Mouse (Mus musculus): ENCODE measurements around the gene 1300017J02Rik. TPM values are rescaled to one million over a fixed set of nuclear protein-coding genes. Genes with fewer than 3 reads are reported as not detected.

The 1300017J02Rik gene
- polyA plus RNA-seq, 2 experiments: 0.28 to 0.79 TPM

DNA sequence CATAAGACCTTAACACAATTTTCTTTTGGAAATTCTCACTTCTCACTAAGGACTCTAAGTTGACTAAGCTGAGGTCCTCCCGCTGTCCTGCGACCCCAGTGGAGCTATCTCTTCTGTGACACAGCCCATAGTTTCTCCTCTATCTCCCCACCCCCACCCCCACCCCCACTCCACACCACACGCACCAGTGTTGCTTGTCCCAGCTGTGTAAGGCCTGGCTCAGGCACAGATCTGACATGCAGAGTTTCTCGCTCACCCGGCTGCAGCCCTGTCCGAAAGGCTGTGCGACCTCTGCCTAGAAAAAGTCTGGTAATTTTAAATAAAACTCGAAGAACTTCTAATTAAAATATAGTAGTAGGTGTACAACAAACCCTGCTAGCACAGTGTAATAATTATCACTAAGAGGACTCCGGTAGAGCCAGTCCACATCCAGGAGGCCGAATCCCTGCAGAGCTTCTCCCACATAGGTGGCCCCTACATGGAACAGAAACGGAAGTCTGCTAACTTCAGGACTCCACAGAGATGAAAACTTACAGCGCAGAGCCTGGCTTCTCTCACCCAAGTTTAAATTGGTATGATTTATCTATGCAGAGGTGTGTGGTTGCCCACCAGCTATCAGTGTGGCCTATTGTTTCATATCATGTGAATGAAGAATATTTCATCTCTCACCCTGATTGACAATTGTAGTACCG is 16.2 kb downstream of the 1300017J02Rik start:
- no peak for TF ChIP-seq POLR2A (IDR thresholded peaks at IDR 0.05; ENCODE audit: borderline replicate concordance, extremely low read depth, insufficient read depth, insufficient read length)
- no peak overlapping the region for H3K27ac ChIP-seq (replicated peaks; ENCODE audit: low read depth, low read length)
- H3K4me2 ChIP-seq (replicated peaks; ENCODE audit: low read depth, low read length, severe bottlenecking): no peak overlapping the region
- H3K9me3 ChIP-seq (ENCODE audit: control insufficient read depth, low read length): no peaks in the 10 kb centered on the region
- H3K36me3 ChIP-seq (ENCODE audit: control insufficient read depth, insufficient read depth, low read length): no peaks in the 10 kb centered on the region
- WGBS: 86% methylated on average over 13 of the region's 13 CpGs
- no peak for DNase-seq (ENCODE audit: low spot score)
- no peak for ATAC-seq (ENCODE audit: low FRiP score, low read depth)
- no peak overlapping the region for H3K9ac ChIP-seq (ENCODE audit: low read depth, low read length, severe bottlenecking)
- no peaks in the 10 kb centered on the region for H3K4me1 ChIP-seq (ENCODE audit: control insufficient read depth, insufficient read depth, low read length)
- H3K4me3 ChIP-seq (replicated peaks; ENCODE audit: low read length): no peak overlapping the region
- H3K27me3 ChIP-seq (ENCODE audit: control insufficient read depth, insufficient read depth, low read length): no peaks in the 10 kb centered on the region

GRCm38 (mm10) chr9:103287840-103288488 is 16.9 kb downstream of the 1300017J02Rik start:
- H3K4me3 ChIP-seq (replicated peaks; ENCODE audit: low read length): no peak overlapping the region
- no peak overlapping the region for H3K9ac ChIP-seq (ENCODE audit: low read depth, low read length, severe bottlenecking)
- no peaks in the 10 kb centered on the region for H3K36me3 ChIP-seq (ENCODE audit: control insufficient read depth, insufficient read depth, low read length)
- no peak overlapping the region for H3K27ac ChIP-seq (replicated peaks; ENCODE audit: low read depth, low read length)
- H3K27me3 ChIP-seq (ENCODE audit: control insufficient read depth, insufficient read depth, low read length): no peaks in the 10 kb centered on the region
- no peaks in the 10 kb centered on the region for H3K4me1 ChIP-seq (ENCODE audit: control insufficient read depth, insufficient read depth, low read length)
- H3K9me3 ChIP-seq (ENCODE audit: control insufficient read depth, low read length): no peaks in the 10 kb centered on the region
- no peak for ATAC-seq (ENCODE audit: low FRiP score, low read depth)
- WGBS: 86% methylated on average over 19 of the region's 19 CpGs
- DNase-seq (ENCODE audit: low spot score): no peak
- H3K4me2 ChIP-seq (replicated peaks; ENCODE audit: low read depth, low read length, severe bottlenecking): no peak overlapping the region
- TF ChIP-seq POLR2A (IDR thresholded peaks at IDR 0.05; ENCODE audit: borderline replicate concordance, extremely low read depth, insufficient read depth, insufficient read length): no peak

GRCm38 (mm10) chr9:103286901-103287422 is 17.9 kb downstream of the 1300017J02Rik start:
- Histone ChIP-seq H3K4me2 (replicated peaks; ENCODE audit: low read depth, low read length, severe bottlenecking) (no peak overlapping the region), H3K36me3 (ENCODE audit: control insufficient read depth, insufficient read depth, low read length) (no peaks in the 10 kb centered on the region), H3K27ac (replicated peaks; ENCODE audit: low read depth, low read length) (no peak overlapping the region), H3K4me1 (ENCODE audit: control insufficient read depth, insufficient read depth, low read length) (no peaks in the 10 kb centered on the region), H3K4me3 (replicated peaks; ENCODE audit: low read length) (no peak overlapping the region), H3K9me3 (ENCODE audit: control insufficient read depth, low read length) (no peaks in the 10 kb centered on the region), H3K27me3 (ENCODE audit: control insufficient read depth, insufficient read depth, low read length) (no peaks in the 10 kb centered on the region), H3K9ac (ENCODE audit: low read depth, low read length, severe bottlenecking) (no peak overlapping the region)
- TF ChIP-seq POLR2A (IDR thresholded peaks at IDR 0.05; ENCODE audit: borderline replicate concordance, extremely low read depth, insufficient read depth, insufficient read length): no peak
- WGBS: 70% methylated on average over 13 of the region's 13 CpGs
- no peak for DNase-seq (ENCODE audit: low spot score)
- ATAC-seq (ENCODE audit: low FRiP score, low read depth): no peak

- WGBS: 52% methylated on average over 4 of the region's 4 CpGs
- Histone ChIP-seq H3K4me1 (ENCODE audit: control insufficient read depth, insufficient read depth, low read length) (no peaks in the 10 kb centered on the region), H3K36me3 (ENCODE audit: control insufficient read depth, insufficient read depth, low read length) (no peaks in the 10 kb centered on the region), H3K9ac (ENCODE audit: low read depth, low read length, severe bottlenecking) (no peak overlapping the region), H3K4me3 (replicated peaks; ENCODE audit: low read length) (no peak overlapping the region), H3K27ac (replicated peaks; ENCODE audit: low read depth, low read length) (no peak overlapping the region), H3K9me3 (ENCODE audit: control insufficient read depth, low read length) (no peaks in the 10 kb centered on the region), H3K27me3 (ENCODE audit: control insufficient read depth, insufficient read depth, low read length) (no peaks in the 10 kb centered on the region), H3K4me2 (replicated peaks; ENCODE audit: low read depth, low read length, severe bottlenecking) (no peak overlapping the region)
- DNase-seq (ENCODE audit: low spot score): no peak
- no peak for ATAC-seq (ENCODE audit: low FRiP score, low read depth)
- TF ChIP-seq POLR2A (IDR thresholded peaks at IDR 0.05; ENCODE audit: borderline replicate concordance, extremely low read depth, insufficient read depth, insufficient read length): no peak
Measured at GRCm38 (mm10) chr9:103286396-103286795, 18.5 kb downstream of the 1300017J02Rik start.

DNA sequence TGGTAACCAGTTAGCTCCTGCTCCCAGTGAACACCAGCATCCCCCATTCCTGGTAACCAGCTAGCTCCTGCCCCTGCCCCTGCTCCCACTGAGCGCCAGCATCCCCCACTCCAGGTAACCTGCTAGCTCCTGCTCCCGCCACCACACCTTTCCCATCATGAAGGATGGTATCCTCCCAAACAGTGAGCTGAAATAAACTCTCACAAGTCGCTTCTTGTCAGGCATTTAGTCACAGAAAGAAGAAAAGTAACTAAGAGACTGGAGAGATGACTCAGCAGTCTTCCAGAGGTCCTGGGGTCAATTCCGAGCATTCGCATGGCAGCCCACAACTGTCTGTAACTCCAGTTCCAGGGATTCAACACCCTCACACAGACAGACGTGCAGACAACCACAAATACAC is 28.0 kb downstream of the 1300017J02Rik start:
- H3K9ac ChIP-seq (ENCODE audit: low read depth, low read length, severe bottlenecking): no peak overlapping the region
- no peak overlapping the region for H3K4me2 ChIP-seq (replicated peaks; ENCODE audit: low read depth, low read length, severe bottlenecking)
- no peak for TF ChIP-seq POLR2A (IDR thresholded peaks at IDR 0.05; ENCODE audit: borderline replicate concordance, extremely low read depth, insufficient read depth, insufficient read length)
- 83% methylated on average over 6 of the region's 6 CpGs for WGBS
- no peaks in the 10 kb centered on the region for H3K27me3 ChIP-seq (ENCODE audit: control insufficient read depth, insufficient read depth, low read length)
- H3K9me3 ChIP-seq (ENCODE audit: control insufficient read depth, low read length): no peaks in the 10 kb centered on the region
- no peaks in the 10 kb centered on the region for H3K4me1 ChIP-seq (ENCODE audit: control insufficient read depth, insufficient read depth, low read length)
- H3K36me3 ChIP-seq (ENCODE audit: control insufficient read depth, insufficient read depth, low read length): no peaks in the 10 kb centered on the region
- DNase-seq (ENCODE audit: low spot score): no peak
- no peak overlapping the region for H3K27ac ChIP-seq (replicated peaks; ENCODE audit: low read depth, low read length)
- ATAC-seq (ENCODE audit: low FRiP score, low read depth): no peak
- H3K4me3 ChIP-seq (replicated peaks; ENCODE audit: low read length): no peak overlapping the region

Data from limb, embryonic 14.5 days (tissue).